ENCODE assay signal across 14 mouse cellular contexts in genomic region chr4:65427480-65427879, GRCm38 (mm10).
"Had no signal": no experiment of that assay in that cellular context is flagged by ENCODE, and none has a peak within 500 bp of the region (broad histone marks: within the 10 kb centered on the region; RNA-seq: fewer than 3 reads in every experiment).

No protein-coding gene starts in this region.

- H3K36me3 ChIP-seq: limb, embryonic 13.5 days; liver, embryonic 15.5 days; midbrain, embryonic 10.5 days; neural tube, embryonic 15.5 days had no signal

- H3K9ac ChIP-seq: limb, embryonic 13.5 days; liver, embryonic 15.5 days; lung, embryonic 14.5 days; neural tube, embryonic 15.5 days had no signal

- H3K27ac ChIP-seq: limb, embryonic 13.5 days; liver, embryonic 15.5 days; midbrain, embryonic 10.5 days; neural tube, embryonic 15.5 days had no signal

- H3K9me3 ChIP-seq: limb, embryonic 13.5 days; liver, embryonic 15.5 days; midbrain, embryonic 10.5 days; neural tube, embryonic 15.5 days had no signal

- DNase-seq: left cerebral cortex, postnatal 4 days; lung, embryonic 14.5 days; lung, postnatal 10 days; lung, postnatal 4 days; midbrain, embryonic 14.5 days; right cerebral cortex, adult 18-20 months; right cerebral cortex, postnatal 25 days; thymus, postnatal 36 days had no signal

- H3K4me2 ChIP-seq: limb, embryonic 13.5 days; liver, embryonic 11.5 days; liver, embryonic 15.5 days; lung, embryonic 14.5 days; neural tube, embryonic 15.5 days had no signal

- H3K4me1 ChIP-seq: liver, embryonic 15.5 days; midbrain, embryonic 10.5 days; neural tube, embryonic 15.5 days had no signal

- H3K27me3 ChIP-seq: limb, embryonic 13.5 days; liver, embryonic 15.5 days; neural tube, embryonic 15.5 days had no signal

- H3K4me3 ChIP-seq: limb, embryonic 13.5 days; liver, embryonic 15.5 days; midbrain, embryonic 10.5 days; myocyte; neural tube, embryonic 15.5 days had no signal
